Comparison of ENCODE assay signal across 9 mouse cellular contexts in the genomic region with DNA sequence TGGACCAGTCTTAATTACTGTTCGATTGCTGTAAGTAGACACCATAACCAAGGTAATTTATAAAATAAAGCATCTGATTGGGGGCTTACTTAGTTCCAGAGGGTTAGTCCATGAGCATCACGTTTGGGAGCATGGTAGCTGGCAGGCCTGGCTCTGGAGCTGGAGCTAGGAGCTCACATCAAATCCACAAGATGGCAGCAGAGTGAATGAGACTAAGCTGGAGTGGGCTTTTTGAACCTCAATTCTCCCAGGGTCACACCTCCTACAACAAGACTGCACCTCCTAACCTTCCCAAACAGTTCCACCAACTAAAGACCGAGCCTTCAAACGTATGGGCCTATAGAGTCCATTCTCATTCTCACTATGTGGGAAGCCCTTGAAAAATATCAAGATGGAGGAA.
DNase-seq lines count a peak whose midpoint lies in the region; ATAC-seq and TF ChIP-seq lines count a peak whose summit lies in the region.
"Had no signal": no experiment of that assay in that cellular context is flagged by ENCODE, and none has a peak within 500 bp of the region (broad histone marks: within the 10 kb centered on the region; RNA-seq: fewer than 3 reads in every experiment).

No protein-coding gene starts in this region.

- H3K27ac ChIP-seq in liver, postnatal 0 days (ENCODE audit: low read depth): no peak overlapping the region

- no peak for ATAC-seq in liver, postnatal 0 days
- ATAC-seq: hindbrain, embryonic 16.5 days had no signal

- no peak overlapping the region for H3K9ac ChIP-seq in liver, postnatal 0 days (replicated peaks)

- H3K4me3 ChIP-seq in liver, postnatal 0 days (ENCODE audit: low read depth, low read length): no peak overlapping the region

- DNase-seq in heart, adult 11 months: peak; percentile 68
- DNase-seq in heart, postnatal 25 days (ENCODE audit: low spot score): no peak
- no peak for DNase-seq in liver, postnatal 0 days
- DNase-seq in liver (no peak), R1 (ENCODE audit: low read depth, low spot score) (peak; percentile 50)
- peak; percentile 52 for DNase-seq in retina, embryonic 14.5 days (ENCODE audit: low spot score)
- no peak for DNase-seq in testis, postnatal 10 days (ENCODE audit: low spot score)
- no peak for DNase-seq in spleen, adult 18-20 months

- intact Hi-C loops in heart, postnatal 25 days (cut with DNase I): loop anchor here (1.0 to 2.0 kb wide), 2 partner anchors 44 to 60 kb away; no protein-coding TSS in a partner anchor

- 73% methylated on average over 4 of the region's 4 CpGs for WGBS in liver, postnatal 0 days (ENCODE audit: insufficient replicate concordance)

- no peaks in the 10 kb centered on the region for H3K9me3 ChIP-seq in liver, postnatal 0 days (ENCODE audit: low read length)

- TF ChIP-seq EP300 in liver, postnatal 0 days (IDR thresholded peaks at IDR 0.05; ENCODE audit: low read depth): no peak

- no peaks in the 10 kb centered on the region for H3K27me3 ChIP-seq in liver, postnatal 0 days (ENCODE audit: insufficient read depth, low read length)

- peak; percentile 44 for TF ChIP-seq CTCF in liver, postnatal 0 days (IDR thresholded peaks at IDR 0.05; ENCODE audit: low read depth)

- no peaks in the 10 kb centered on the region for H3K36me3 ChIP-seq in liver, postnatal 0 days (replicated peaks; ENCODE audit: insufficient read depth, low read length)

- no peaks in the 10 kb centered on the region for H3K4me1 ChIP-seq in liver, postnatal 0 days (ENCODE audit: insufficient read depth)

- H3K4me2 ChIP-seq in liver, postnatal 0 days (ENCODE audit: low read depth, low read length): no peak overlapping the region

Comparison
In these comparisons a context has a peak if more than half of its experiments do, and no peak if none do; other contexts are left out.
1. DNase-seq: peak in heart, adult 11 months (single experiment), R1 (single experiment) and retina, embryonic 14.5 days (single experiment); none in heart, postnatal 25 days (single experiment), liver, postnatal 0 days (single experiment), liver (single experiment), testis, postnatal 10 days (single experiment) and spleen, adult 18-20 months (0 of 2).